Mouse (Mus musculus) E14TG2a.4 (cell line): ENCODE results near the gene Nrxn3.

Source experiments
- H3K27me3 ChIP-seq: 2 replicates; pipeline ENCODE4 v1.6.1; 2014; ENCODE audit warnings: low read length, control low read depth; ENCODE audit not compliant: insufficient read depth
- H3K36me3 ChIP-seq: 2 replicates; pipeline ENCODE4 v1.6.1; 2014; ENCODE audit warnings: low read length, control low read depth; ENCODE audit not compliant: insufficient read depth
- H3K4me1 ChIP-seq: replicated peaks from 2 replicates; pipeline ENCODE4 v1.6.1; 2014; ENCODE audit warnings: low read depth, low read length, control low read depth
- H3K4me3 ChIP-seq: replicated peaks from 2 replicates; pipeline ENCODE4 v1.5.1; 2014; ENCODE audit warnings: mild to moderate bottlenecking, low read length
- H3K9me3 ChIP-seq: 2 replicates; pipeline ENCODE4 v1.6.1; 2014; ENCODE audit warnings: low read length, control low read depth
- CTCF ChIP-seq: conservative IDR thresholded peaks from 2 replicates; pipeline ENCODE4 v1.5.1; 2014; ENCODE audit warnings: low read length
- NANOG ChIP-seq: IDR thresholded peaks from 2 replicates; pipeline ENCODE4 v1.6.1; 2014; ENCODE audit warnings: borderline replicate concordance, low read length, mixed read lengths
- POU5F1 ChIP-seq: IDR thresholded peaks from 2 replicates; pipeline ENCODE4 v1.6.1; 2014; ENCODE audit warnings: low read length, borderline replicate concordance

The Nrxn3 gene

GRCm38 (mm10) chr12:88924896-88925295 lies 202.2 kb downstream of the Nrxn3 start:
- no peaks in the 10 kb centered on the region for H3K4me1 ChIP-seq
- no peak overlapping the region for H3K4me3 ChIP-seq
- H3K9me3 ChIP-seq, result no peaks in the 10 kb centered on the region
- TF ChIP-seq CTCF, result no peak
- no peak for TF ChIP-seq NANOG
- TF ChIP-seq POU5F1, result no peak
- no peaks in the 10 kb centered on the region for H3K36me3 ChIP-seq
- H3K27me3 ChIP-seq, result no peaks in the 10 kb centered on the region

GRCm38 (mm10) chr12:88926306-88926705 lies 203.6 kb downstream of the Nrxn3 start:
- Histone ChIP-seq H3K4me1 (no peaks in the 10 kb centered on the region), H3K36me3 (no peaks in the 10 kb centered on the region), H3K4me3 (no peak overlapping the region), H3K27me3 (no peaks in the 10 kb centered on the region), H3K9me3 (no peaks in the 10 kb centered on the region)
- TF ChIP-seq NANOG, result no peak
- no peak for TF ChIP-seq POU5F1
- TF ChIP-seq CTCF, result no peak

- Histone ChIP-seq H3K27me3 (no peaks in the 10 kb centered on the region), H3K9me3 (no peaks in the 10 kb centered on the region), H3K4me1 (no peaks in the 10 kb centered on the region), H3K4me3 (no peak overlapping the region), H3K36me3 (no peaks in the 10 kb centered on the region)
- TF ChIP-seq POU5F1 (no peak), NANOG (no peak), CTCF (no peak)
Observed at GRCm38 (mm10) chr12:88931713-88932112, 209.0 kb downstream of the Nrxn3 start.

GRCm38 (mm10) chr12:88939679-88940078 lies 217.0 kb downstream of the Nrxn3 start:
- Histone ChIP-seq H3K4me3 (no peak overlapping the region), H3K9me3 (no peaks in the 10 kb centered on the region), H3K4me1 (no peaks in the 10 kb centered on the region), H3K36me3 (no peaks in the 10 kb centered on the region), H3K27me3 (no peaks in the 10 kb centered on the region)
- TF ChIP-seq CTCF, result no peak
- no peak for TF ChIP-seq NANOG
- no peak for TF ChIP-seq POU5F1

- Histone ChIP-seq H3K4me1 (no peaks in the 10 kb centered on the region), H3K9me3 (no peaks in the 10 kb centered on the region), H3K27me3 (no peaks in the 10 kb centered on the region), H3K36me3 (no peaks in the 10 kb centered on the region), H3K4me3 (no peak overlapping the region)
- no peak for TF ChIP-seq CTCF
Observed at GRCm38 (mm10) chr12:88944967-88945366, 222.3 kb downstream of the Nrxn3 start.

GRCm38 (mm10) chr12:88949870-88950269 lies 227.2 kb downstream of the Nrxn3 start:
- Histone ChIP-seq H3K36me3 (no peaks in the 10 kb centered on the region), H3K9me3 (no peaks in the 10 kb centered on the region), H3K27me3 (no peaks in the 10 kb centered on the region), H3K4me3 (no peak overlapping the region), H3K4me1 (no peaks in the 10 kb centered on the region)
- TF ChIP-seq NANOG, result no peak
- TF ChIP-seq CTCF, result no peak
- no peak for TF ChIP-seq POU5F1

GRCm38 (mm10) chr12:88952937-88953600 lies 230.4 kb downstream of the Nrxn3 start:
- H3K36me3 ChIP-seq, result no peaks in the 10 kb centered on the region
- H3K4me1 ChIP-seq, result no peaks in the 10 kb centered on the region
- H3K9me3 ChIP-seq, result no peaks in the 10 kb centered on the region
- no peak overlapping the region for H3K4me3 ChIP-seq
- no peak for TF ChIP-seq NANOG
- TF ChIP-seq POU5F1, result no peak
- TF ChIP-seq CTCF, result no peak
- H3K27me3 ChIP-seq, result no peaks in the 10 kb centered on the region

- no peak overlapping the region for H3K4me3 ChIP-seq
- no peaks in the 10 kb centered on the region for H3K4me1 ChIP-seq
- no peaks in the 10 kb centered on the region for H3K9me3 ChIP-seq
- H3K36me3 ChIP-seq, result no peaks in the 10 kb centered on the region
- no peaks in the 10 kb centered on the region for H3K27me3 ChIP-seq
- TF ChIP-seq NANOG, result no peak
- TF ChIP-seq POU5F1, result no peak
- no peak for TF ChIP-seq CTCF
Observed at GRCm38 (mm10) chr12:88953801-88954200, 231.1 kb downstream of the Nrxn3 start.

- Histone ChIP-seq H3K27me3 (no peaks in the 10 kb centered on the region), H3K4me3 (no peak overlapping the region), H3K4me1 (no peaks in the 10 kb centered on the region), H3K9me3 (no peaks in the 10 kb centered on the region), H3K36me3 (no peaks in the 10 kb centered on the region)
- no peak for TF ChIP-seq CTCF
- TF ChIP-seq POU5F1, result no peak
Observed at GRCm38 (mm10) chr12:88957431-88957830, 234.8 kb downstream of the Nrxn3 start.
